Mouse (Mus musculus) neural tube, embryonic 13.5 days (tissue): Measurements from ENCODE around the gene Ptbp1. TPM values are rescaled to one million over a fixed set of nuclear protein-coding genes. Genes with fewer than 3 reads are reported as not detected.

Experiments used
- ATAC-seq: fragments of 200-750 bp; cut with Nextera tagmentation; 2 replicates; pipeline ENCODE4 v1.8.0; 2017; ENCODE audit warnings: low read depth, mild to moderate bottlenecking, moderate TSS enrichment, moderate library complexity
- H3K27ac ChIP-seq: fragments of 300-500 bp; sonication (generic); replicated peaks from 2 replicates; pipeline ENCODE4 v1.5.1; 2015; ENCODE audit warnings: moderate library complexity, mild to moderate bottlenecking, inconsistent platforms
- H3K27me3 ChIP-seq: fragments of 300-500 bp; sonication (generic); 2 replicates; pipeline ENCODE4 v1.6.1; 2015; ENCODE audit warnings: mild to moderate bottlenecking, inconsistent platforms
- H3K36me3 ChIP-seq: fragments of 300-500 bp; sonication (generic); 2 replicates; pipeline ENCODE4 v1.6.1; 2015; ENCODE audit warnings: mild to moderate bottlenecking, inconsistent platforms
- H3K4me1 ChIP-seq: fragments of 300-500 bp; sonication (generic); replicated peaks from 2 replicates; pipeline ENCODE4 v1.6.1; 2015; ENCODE audit warnings: inconsistent platforms
- H3K4me2 ChIP-seq: fragments of 300-500 bp; sonication (generic); 2 replicates; pipeline ENCODE4 v1.6.1; 2015; ENCODE audit warnings: inconsistent platforms, mild to moderate bottlenecking, moderate library complexity
- H3K4me3 ChIP-seq: fragments of 300-500 bp; sonication (generic); 2 replicates; pipeline ENCODE4 v1.5.1; 2015; ENCODE audit warnings: mild to moderate bottlenecking, inconsistent platforms
- H3K9ac ChIP-seq: fragments of 300-500 bp; sonication (generic); 2 replicates; pipeline ENCODE4 v1.6.1; 2015; ENCODE audit warnings: moderate library complexity, mild to moderate bottlenecking, inconsistent platforms
- H3K9me3 ChIP-seq: fragments of 300-500 bp; sonication (generic); 2 replicates; pipeline ENCODE4 v1.6.1; 2016; ENCODE audit warnings: inconsistent platforms
- WGBS: fragments of 180-500 bp; shearing (Covaris S2); methylation state at CpG from one replicate; pipeline ENCODE4 v1.1.7; 2015; 5-methylcytosine and 5-hydroxymethylcytosine counted together
- microRNA-seq: library from miRNA; unstranded; fragments of <30 nt; microRNA quantifications from one replicate; pipeline ENCODE4, GENCODE M21; 2016
- polyA plus RNA-seq: library from polyadenylated mRNA; unstranded; fragments of >200 nt; fragmentation: Nextera tagmentation; extraction: Ambion mirVana; gene quantifications from 2 replicates; pipeline ENCODE4 v1.2.1, GENCODE M21; 2015

The Ptbp1 gene
- polyA plus RNA-seq, 1 experiment from 2014 or later: 87.9 TPM

DNA sequence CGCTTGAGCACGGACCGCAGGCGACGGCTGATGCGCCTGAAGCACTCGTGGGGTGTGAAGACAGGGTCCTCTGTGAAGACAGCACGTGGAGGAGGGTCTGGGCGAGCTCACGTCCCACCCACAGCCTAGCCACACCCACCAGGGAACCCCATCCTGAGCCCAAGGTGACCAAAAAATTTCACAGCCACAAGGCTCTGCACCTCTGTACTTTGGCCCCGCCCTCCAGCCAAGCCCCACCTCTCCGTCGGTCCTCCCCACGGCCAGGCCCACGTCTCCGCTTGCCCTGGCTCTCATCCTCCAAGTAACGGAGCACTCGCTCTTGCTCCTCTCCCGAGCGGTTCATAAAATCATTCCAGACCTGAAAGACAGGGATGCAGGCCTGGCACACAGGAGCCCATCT, 58.2 kb downstream of the Ptbp1 start:
- ATAC-seq: no peak
- WGBS: 58% methylated on average over 20 of the region's 20 CpGs

More for the DNA sequence above, 58.2 kb downstream of the Ptbp1 start:
- H3K9me3 ChIP-seq: no peaks in the 10 kb centered on the region
- H3K4me2 ChIP-seq: no peak overlapping the region
- peaks cover 49% of the 10 kb centered on the region for H3K4me1 ChIP-seq
- no peak overlapping the region for H3K27ac ChIP-seq
- H3K4me3 ChIP-seq: no peak overlapping the region
- H3K9ac ChIP-seq: no peak overlapping the region
- peaks cover 3% of the 10 kb centered on the region for H3K27me3 ChIP-seq
- H3K36me3 ChIP-seq: peaks cover 24% of the 10 kb centered on the region

Small RNAs within 50 kb of the gene (microRNA-seq; reads per million reads assigned to microRNA genes)
- gene Mir6910: not detected

Other genes with a start within 250 kb of the Ptbp1 start
- 0.11 and 0.17 TPM in 2 replicates for gene C2cd4c, start 240.4 kb upstream of the Ptbp1 start, polyA plus RNA-seq
- 34.5 and 39.0 TPM in 2 replicates for gene Shc2, start 216.5 kb upstream of the Ptbp1 start, polyA plus RNA-seq
- not detected in 2 replicates for gene Odf3l2, start 208.7 kb upstream of the Ptbp1 start, polyA plus RNA-seq
- gene Madcam1, start 189.9 kb upstream of the Ptbp1 start, polyA plus RNA-seq: 0.62 and 1.1 TPM in 2 replicates
- gene Tpgs1, start 185.1 kb upstream of the Ptbp1 start, polyA plus RNA-seq: 82.3 and 90.2 TPM in 2 replicates
- gene Cdc34, start 172.2 kb upstream of the Ptbp1 start, polyA plus RNA-seq: 98.3 and 98.7 TPM in 2 replicates
- gene Gzmm, start 165.4 kb upstream of the Ptbp1 start, polyA plus RNA-seq: 0.69 and 1.5 TPM in 2 replicates
- 750 and 762 TPM in 2 replicates for gene Bsg, start 149.9 kb upstream of the Ptbp1 start, polyA plus RNA-seq
- gene Hcn2, start 137.8 kb upstream of the Ptbp1 start, polyA plus RNA-seq: 0.78 and 0.83 TPM in 2 replicates
- gene Polrmt, start 107.8 kb upstream of the Ptbp1 start, polyA plus RNA-seq: 40.7 and 41.2 TPM in 2 replicates
- gene Fgf22, start 99.4 kb upstream of the Ptbp1 start, polyA plus RNA-seq: 1.7 and 2.7 TPM in 2 replicates
- gene Rnf126, start 87.5 kb upstream of the Ptbp1 start, polyA plus RNA-seq: 96.2 and 98.5 TPM in 2 replicates
- gene Fstl3, start 77.2 kb upstream of the Ptbp1 start, polyA plus RNA-seq: 1.9 and 2.8 TPM in 2 replicates
- 0.07 and 0.69 TPM in 2 replicates for gene Prss57, start 63.5 kb upstream of the Ptbp1 start, polyA plus RNA-seq
- gene Palm, start 60.9 kb upstream of the Ptbp1 start, polyA plus RNA-seq: 214 and 231 TPM in 2 replicates
- 2.1 and 2.5 TPM in 2 replicates for gene Misp, start 33.4 kb upstream of the Ptbp1 start, polyA plus RNA-seq
- 14.3 and 14.7 TPM in 2 replicates for gene Prtn3, start 20.0 kb downstream of the Ptbp1 start, polyA plus RNA-seq
- gene Plppr3, start 20.2 kb downstream of the Ptbp1 start, polyA plus RNA-seq: 343 and 361 TPM in 2 replicates
- gene Elane, start 31.8 kb downstream of the Ptbp1 start, polyA plus RNA-seq: 0.67 TPM in 1 of 2 replicates, not detected in the other
- gene Cfd, start 36.4 kb downstream of the Ptbp1 start, polyA plus RNA-seq: not detected in 2 replicates
- 47.4 and 49.0 TPM in 2 replicates for gene Med16, start 54.5 kb downstream of the Ptbp1 start, polyA plus RNA-seq
- 40.5 and 48.8 TPM in 2 replicates for gene Gm26602, start 56.4 kb downstream of the Ptbp1 start, polyA plus RNA-seq
- 2.1 and 2.4 TPM in 2 replicates for gene Kiss1r, start 62.5 kb downstream of the Ptbp1 start, polyA plus RNA-seq
- gene R3hdm4, start 66.8 kb downstream of the Ptbp1 start, polyA plus RNA-seq: 237 and 249 TPM in 2 replicates
- gene Arid3a, start 72.6 kb downstream of the Ptbp1 start, polyA plus RNA-seq: 3.4 and 5.4 TPM in 2 replicates
- gene Wdr18, start 105.7 kb downstream of the Ptbp1 start, polyA plus RNA-seq: 67.0 and 85.7 TPM in 2 replicates
- gene Grin3b, start 116.3 kb downstream of the Ptbp1 start, polyA plus RNA-seq: 0.58 and 0.61 TPM in 2 replicates
- gene Tmem259, start 129.9 kb downstream of the Ptbp1 start, polyA plus RNA-seq: 21.0 and 21.4 TPM in 2 replicates
- 55.6 and 56.2 TPM in 2 replicates for gene Cnn2, start 134.2 kb downstream of the Ptbp1 start, polyA plus RNA-seq
- gene Abca7, start 142.1 kb downstream of the Ptbp1 start, polyA plus RNA-seq: 7.7 and 8.1 TPM in 2 replicates
- 2.4 and 2.9 TPM in 2 replicates for gene Arhgap45, start 162.2 kb downstream of the Ptbp1 start, polyA plus RNA-seq
- 141 and 153 TPM in 2 replicates for gene Polr2e, start 185.4 kb downstream of the Ptbp1 start, polyA plus RNA-seq
- gene Gpx4, start 192.7 kb downstream of the Ptbp1 start, polyA plus RNA-seq: 505 and 556 TPM in 2 replicates